Mouse (Mus musculus) brain, embryonic 14.5 days (tissue): Measurements from ENCODE around the gene Nudcd3.

Experiments used
- CTCF ChIP-seq: fragments of 200-500 bp; IDR thresholded peaks from 2 replicates; pipeline ENCODE4 v1.5.1; 2012; ENCODE audit warnings: inconsistent platforms, mild to moderate bottlenecking, moderate library complexity, borderline replicate concordance; ENCODE audit not compliant: insufficient read depth, insufficient read length; ENCODE audit errors: extremely low read depth
- POLR2A ChIP-seq: fragments of 200-500 bp; IDR thresholded peaks from 2 replicates; pipeline ENCODE4 v1.6.1; 2012; ENCODE audit warnings: mild to moderate bottlenecking, inconsistent platforms, borderline replicate concordance; ENCODE audit not compliant: poor library complexity, insufficient read depth, insufficient read length, severe bottlenecking; ENCODE audit errors: extremely low read depth

- TF ChIP-seq CTCF (no peak), POLR2A (no peak)
Observed at GRCm38 (mm10) chr11:6122631-6123030, 77.6 kb downstream of the Nudcd3 start.
